Mouse (Mus musculus) cerebellum, adult 11 months (tissue): ENCODE measurements at regions not wholly inside any gene's neighbourhood (a gene's known extent, or its start where the extent isn't known, plus 50 kb on each side); places are given as distances from the start of the nearest gene placed in this dataset.

Experiments used
- DNase-seq: peaks from one replicate; pipeline ENCODE4 v3.0.0; 2022

DNA sequence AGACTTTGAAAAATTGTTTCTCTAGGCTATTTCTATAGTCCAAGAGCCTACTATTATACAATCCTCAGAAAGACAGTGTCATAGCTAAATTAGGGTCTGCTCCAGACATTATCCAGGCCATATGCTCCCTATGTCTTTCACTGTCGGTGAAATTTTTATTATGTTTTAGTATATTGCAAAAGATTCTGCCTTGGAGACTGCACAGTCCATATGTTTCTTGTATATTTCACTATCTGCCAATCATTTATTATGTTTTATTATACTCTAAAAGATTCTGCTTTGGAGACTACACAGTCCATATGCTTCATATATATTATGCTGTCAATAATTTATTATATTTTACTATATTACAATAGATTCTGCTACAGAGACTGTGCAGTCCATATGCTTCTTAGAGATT, 564.3 kb upstream of the 4931417E11Rik start:
- no peak for DNase-seq

- DNase-seq, result no peak
Measured at GRCm38 (mm10) chr6:74017107-74017506, 547.6 kb upstream of the 4931417E11Rik start.

DNA sequence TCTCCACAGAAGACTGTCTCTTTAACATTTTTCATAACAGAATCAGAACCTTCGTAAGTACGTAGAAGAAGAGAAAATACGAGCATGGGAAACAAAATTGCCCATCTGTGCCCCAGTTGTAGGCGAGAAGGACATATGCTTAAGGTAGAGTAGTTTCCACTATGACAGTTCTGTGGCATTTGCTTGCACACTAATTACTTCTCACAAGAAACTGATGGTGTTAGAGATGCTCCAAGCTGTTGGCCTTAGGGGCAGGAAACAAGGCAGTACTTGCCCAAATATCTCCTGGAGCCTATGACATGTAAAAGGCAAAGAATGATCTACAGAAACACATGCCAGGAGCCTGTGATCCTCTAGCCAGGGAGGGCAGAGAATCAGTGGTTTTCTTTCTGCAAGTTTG, 512.3 kb upstream of the 4931417E11Rik start:
- no peak for DNase-seq

- DNase-seq, result no peak
Measured at GRCm38 (mm10) chr6:73949934-73950293, 480.4 kb upstream of the 4931417E11Rik start.

DNA sequence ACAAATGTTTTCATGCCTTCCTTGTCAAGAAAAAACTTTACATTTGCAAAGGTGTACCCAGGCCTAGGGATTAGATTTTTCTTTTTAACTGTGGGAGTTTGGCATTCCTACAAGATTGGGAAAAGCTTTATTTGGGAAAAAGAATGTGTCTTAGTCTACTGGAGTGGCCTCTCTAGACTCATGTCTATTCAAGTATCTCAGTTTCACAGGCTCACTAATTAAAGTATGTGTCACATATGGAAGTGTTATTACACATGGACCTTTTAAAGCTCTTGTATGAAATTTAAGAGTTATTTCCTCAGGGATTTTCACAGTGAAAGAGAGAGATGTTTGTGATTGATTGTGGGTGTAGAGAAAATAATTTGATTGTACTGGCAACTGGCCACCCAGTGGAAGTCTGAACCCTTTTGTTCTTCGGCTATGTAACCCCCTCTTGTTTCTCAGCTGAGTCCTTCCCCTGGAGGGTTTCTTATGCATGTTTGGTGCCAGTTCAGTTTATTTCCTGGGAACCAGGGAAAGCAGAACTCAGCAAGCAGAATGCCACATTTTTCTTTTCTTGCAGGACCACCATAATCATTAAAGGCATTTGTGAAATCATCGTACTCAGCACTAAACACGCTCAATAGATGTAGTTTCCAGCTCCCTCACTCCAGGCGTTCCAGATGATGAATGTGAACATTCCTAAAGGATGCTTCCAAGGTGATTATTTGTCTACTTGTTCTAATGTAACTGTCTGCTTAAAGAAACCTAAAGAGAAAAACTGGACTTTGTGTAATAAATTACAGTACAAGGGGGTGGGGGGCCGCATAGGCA, 479.9 kb upstream of the 4931417E11Rik start:
- no peak for DNase-seq

- DNase-seq, result peak; percentile 81
Measured at GRCm38 (mm10) chr6:73913426-73914404, 444.2 kb upstream of the 4931417E11Rik start.

- no peak for DNase-seq
Measured at GRCm38 (mm10) chr6:73889144-73889795, 419.8 kb upstream of the 4931417E11Rik start.

- DNase-seq, result no peak
Measured at GRCm38 (mm10) chr6:73878662-73879061, 409.2 kb upstream of the 4931417E11Rik start.

- no peak for DNase-seq
Measured at GRCm38 (mm10) chr6:73868683-73869082, 399.2 kb upstream of the 4931417E11Rik start.
